Mouse (Mus musculus) heart, adult 2 months (tissue): ENCODE measurements at regions not wholly inside any gene's neighbourhood (a gene's known extent, or its start where the extent isn't known, plus 50 kb on each side); places are given as distances from the start of the nearest gene placed in this dataset.

ENCODE experiments used
- EP300 ChIP-seq: fragments of 200-500 bp; IDR thresholded peaks from 2 replicates; pipeline ENCODE4 v1.6.1; 2011; ENCODE audit warnings: low read depth, low read length, control low read depth; ENCODE audit not compliant: insufficient read depth
- POLR2A ChIP-seq: fragments of 200-500 bp; IDR thresholded peaks from 2 replicates; pipeline ENCODE4 v1.6.1; 2011; ENCODE audit warnings: mild to moderate bottlenecking, low read depth, low read length, control low read depth; ENCODE audit not compliant: insufficient read depth

DNA sequence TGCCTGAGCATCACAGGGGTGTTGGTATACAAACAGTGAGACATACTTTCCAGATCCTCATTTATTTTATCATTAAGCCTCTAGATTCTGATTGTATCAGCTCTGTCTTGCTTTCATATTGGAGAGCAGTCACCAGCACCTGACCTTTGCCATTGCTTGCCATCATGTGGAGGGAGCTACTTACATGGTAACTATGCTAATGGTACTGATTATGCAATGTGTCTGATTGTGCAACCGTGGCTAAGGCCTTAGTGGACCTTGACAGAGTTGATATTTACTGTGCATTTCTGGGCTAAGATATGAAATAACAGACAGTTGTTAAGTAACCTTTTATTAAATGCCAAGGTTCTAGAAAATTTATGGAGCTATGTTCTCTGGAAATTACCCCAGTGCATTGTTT, 180.7 kb downstream of the 1700064H15Rik start:
- TF ChIP-seq POLR2A (no peak), EP300 (no peak)
